Mouse (Mus musculus) adrenal gland, adult 18-20 months (tissue): ENCODE results near the gene Znhit3. TPM values are rescaled to one million over a fixed set of nuclear protein-coding genes. Genes with fewer than 3 reads are reported as not detected.
"Not testable (repeated sequence)": the region's sequence is repeated elsewhere in the genome, so short reads cannot be mapped to it uniquely, and the experiment has no call there.

Experiments used
- DNase-seq, 2 experiments: peaks; one replicate each; pipeline ENCODE4 v3.0.0; 2021 to 2022; ENCODE audit warnings: low spot score in 2 of 2
- microRNA-seq, 2 experiments: library from miRNA; unstranded; fragments of <30 nt; microRNA quantifications; one replicate each; pipeline ENCODE4 v1.2.0; 2021; ENCODE audit warnings: borderline number of aligned reads in 2 of 2
- total RNA-seq, 2 experiments: library from RNA; stranded (reverse); gene quantifications; 1 replicate in 1 of 2; 2 replicates in 1 of 2; pipeline ENCODE4 v1.2.3; 2021

Gene Znhit3
- total RNA-seq, 2 experiments from 2014 or later = 8.8 to 9.9 TPM

DNA sequence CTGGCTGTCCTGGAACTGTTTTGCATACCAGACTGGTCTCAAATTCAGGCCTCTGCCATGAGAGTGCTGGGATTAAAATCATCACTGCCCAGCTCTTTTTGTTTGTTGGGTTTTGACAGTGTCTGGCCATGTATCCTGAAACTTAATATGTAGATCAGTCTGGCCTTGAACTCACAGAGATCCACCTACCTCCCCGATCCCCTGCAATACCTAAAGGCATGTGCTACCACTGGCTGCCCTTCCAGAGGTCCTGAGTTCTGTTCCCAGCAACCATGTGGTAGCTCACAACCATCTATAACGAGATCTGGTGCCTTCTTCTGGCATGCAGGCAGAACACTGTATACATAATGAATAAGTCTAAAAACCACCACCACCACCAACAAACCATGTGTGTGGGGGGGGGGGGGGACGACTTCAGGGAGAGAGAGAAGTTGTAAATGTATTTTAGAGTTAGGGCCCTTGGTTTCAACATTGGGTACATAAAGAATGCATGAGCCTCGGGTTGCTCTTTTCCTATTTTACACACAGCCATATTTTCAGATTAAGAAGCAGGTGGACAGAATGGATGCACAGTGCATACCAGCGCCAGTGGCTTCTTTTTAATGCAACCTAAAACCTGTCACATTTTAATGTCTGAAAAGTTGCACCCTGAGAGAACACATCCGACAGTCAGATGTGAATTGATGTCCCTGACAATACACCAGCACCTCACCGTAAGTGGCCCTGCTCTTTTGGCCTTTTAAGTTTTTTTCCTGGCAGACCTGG is 37.0 kb downstream of the Znhit3 start:
- DNase-seq = no peak

DNA sequence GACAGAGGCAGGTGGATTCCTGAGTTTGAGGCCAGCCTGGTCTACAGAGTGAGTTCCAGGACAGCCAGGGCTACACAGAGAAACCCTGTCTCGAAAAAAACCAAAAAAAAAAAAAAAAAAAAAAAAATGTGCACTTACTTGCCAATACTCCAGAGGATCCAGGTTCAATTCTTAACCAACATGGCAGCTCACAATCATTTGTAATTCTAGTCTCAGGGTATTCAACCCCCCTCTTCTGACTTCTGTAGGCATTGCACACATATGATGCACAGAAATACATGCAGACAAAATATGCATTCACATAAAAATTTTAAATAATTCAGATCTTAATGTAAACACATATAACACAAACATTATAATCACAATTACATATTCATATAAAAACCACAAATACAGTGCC is 40.1 kb downstream of the Znhit3 start:
- not testable (repeated sequence) for DNase-seq

DNA sequence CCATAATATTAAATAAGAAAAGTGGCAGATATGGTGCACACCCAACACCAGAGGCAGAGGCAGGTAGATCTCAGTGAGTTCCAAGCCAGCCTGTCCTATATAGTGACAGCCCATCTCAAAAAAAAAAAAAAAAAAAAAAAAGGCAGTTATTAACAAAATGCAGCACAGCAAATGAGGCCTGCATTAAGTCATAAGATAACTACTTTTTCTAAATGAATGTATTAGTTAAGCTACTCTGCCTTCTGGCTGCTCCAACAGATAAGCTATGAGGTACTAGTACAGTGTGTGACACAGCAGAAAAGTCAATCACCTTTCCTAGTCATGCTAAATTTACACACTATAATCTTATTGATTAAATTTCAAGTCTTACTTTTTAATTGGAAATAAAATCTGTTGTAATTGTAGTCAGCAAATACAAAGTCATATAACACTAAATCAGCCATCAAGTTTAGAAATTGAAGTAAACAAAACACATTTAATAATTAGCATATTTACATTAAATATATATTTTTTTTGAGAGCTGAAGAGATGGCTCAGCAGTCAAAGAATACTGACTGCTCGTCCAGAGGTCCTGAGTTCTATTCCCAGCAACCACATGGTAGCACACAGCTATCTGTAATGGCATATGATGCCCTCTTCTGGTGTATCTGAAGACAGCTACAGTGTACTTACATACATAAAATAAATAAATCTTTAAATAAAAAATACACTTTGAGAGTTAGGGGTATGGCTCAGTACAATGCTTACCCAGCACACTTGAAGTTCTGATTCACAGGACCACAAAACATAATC is 42.9 kb downstream of the Znhit3 start:
- no peak for DNase-seq

- DNase-seq = no peak
These were observed 44.6 kb downstream of the Znhit3 start for GRCm38 (mm10) chr11:84871548-84872069.

DNA sequence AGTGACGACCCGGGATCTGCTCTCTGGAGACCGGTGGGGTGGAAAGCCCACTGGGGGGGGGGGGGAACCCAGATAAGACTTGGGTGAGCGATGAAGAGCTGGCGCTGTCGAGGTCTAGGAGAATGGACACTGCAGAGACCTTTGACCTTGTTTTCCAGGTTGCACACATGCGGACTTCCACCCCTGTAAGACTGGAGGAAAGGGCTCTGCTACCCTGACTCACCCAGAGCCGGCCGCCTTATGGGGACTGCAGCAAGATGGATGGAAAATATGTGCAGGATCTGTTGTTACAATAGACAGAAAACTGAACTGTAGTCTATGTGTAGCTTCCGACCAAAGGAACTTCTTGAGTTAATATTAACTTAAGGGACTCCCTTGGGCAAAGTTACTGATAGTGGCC is 45.1 kb downstream of the Znhit3 start:
- no peak for DNase-seq

GRCm38 (mm10) chr11:84870337-84871043 is 45.7 kb downstream of the Znhit3 start, which contains the start of gene Ggnbp2:
Gene Ggnbp2 (minus strand): TSS chr11:84870817.
- peak; percentile 93 to 94 for DNase-seq

DNA sequence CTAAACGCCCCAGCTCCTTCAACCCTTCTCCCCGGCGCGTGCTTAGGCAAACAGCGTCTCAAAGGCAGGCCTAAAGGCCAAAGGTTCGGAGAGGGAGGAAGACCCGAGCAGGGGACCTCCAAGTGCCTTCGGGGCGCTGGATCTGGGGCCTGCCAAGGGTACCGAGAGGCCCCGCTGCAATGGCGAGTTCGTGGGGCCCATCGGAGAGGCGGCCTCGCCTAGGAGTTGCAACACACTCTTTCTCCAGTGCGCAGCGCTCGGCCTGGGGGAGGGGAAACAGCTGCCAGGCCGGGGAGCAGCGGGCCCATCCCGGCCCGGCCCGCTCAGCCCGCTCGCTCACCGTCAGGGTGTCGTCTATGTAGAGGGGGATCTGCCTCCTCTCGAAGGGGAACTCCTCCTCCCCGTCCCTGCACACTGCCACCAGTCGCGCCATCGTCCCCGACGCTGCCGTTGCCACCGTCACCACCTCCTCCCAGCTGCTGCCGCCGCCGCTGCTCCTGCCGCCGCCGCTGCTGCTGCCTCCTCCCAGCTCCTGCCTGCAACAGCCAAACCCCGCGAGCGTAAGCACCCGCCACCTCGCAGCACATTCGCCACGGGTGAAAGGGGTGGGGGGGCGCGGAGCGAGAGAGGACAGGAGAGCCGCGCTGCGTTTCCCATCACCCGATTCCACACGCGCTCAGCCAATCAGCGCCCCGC is 46.5 kb downstream of the Znhit3 start:
- DNase-seq = peak; percentile 84 to 85

GRCm38 (mm10) chr11:84868786-84869259 is 47.3 kb downstream of the Znhit3 start:
- no peak for DNase-seq

DNA sequence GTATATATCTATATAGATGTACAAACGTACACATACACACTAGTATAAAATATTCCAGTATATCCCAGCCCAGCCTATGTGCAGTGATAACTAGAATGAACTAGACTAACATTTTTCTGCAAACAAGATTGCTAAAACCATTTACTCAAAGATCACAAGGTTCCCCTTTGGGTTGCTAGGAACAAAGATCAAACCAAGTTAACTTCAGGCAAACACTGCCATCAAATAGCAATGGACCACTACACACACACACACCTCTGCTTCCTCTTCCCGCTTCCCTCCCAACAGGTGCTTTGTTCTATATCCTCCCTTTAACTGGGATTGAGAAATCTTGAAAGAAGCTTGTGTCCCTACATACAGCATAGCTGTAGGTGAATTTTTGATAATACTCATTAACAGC is 48.6 kb downstream of the Znhit3 start:
- DNase-seq = no peak

DNA sequence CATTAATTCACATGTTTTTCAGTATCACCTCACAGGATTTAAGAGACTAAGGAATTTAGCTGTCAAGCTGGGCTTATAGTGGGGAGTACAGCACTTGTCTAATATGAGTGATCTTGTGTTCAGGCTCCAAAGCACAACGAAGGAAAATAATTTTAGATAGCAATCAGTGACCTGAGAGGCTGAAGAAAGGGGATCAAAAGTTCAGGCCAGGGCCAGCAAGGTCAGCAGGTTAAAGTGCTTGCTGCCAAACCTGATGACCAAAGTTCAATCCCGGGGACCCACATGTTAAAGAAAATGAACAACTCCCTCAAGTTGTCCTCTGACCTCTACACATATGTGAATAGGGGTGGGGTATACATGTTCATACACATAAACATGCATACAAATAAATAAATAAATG is 50.9 kb downstream of the Znhit3 start:
- DNase-seq = no peak

Small RNA genes within 50 kb of the gene (microRNA-seq; reads per million reads assigned to microRNA genes)
- 0 reads per million in 2 experiments for gene Gm23564

Other genes with a start within 250 kb of the Znhit3 start
- gene Mrm1, start 96.9 kb downstream of the Znhit3 start, total RNA-seq = 10 to 100 TPM; 14.2 to 22.6 TPM
- 10 to 100 TPM; 41.5 to 53.6 TPM for gene Dhrs11, start 87.4 kb downstream of the Znhit3 start, total RNA-seq
- 10 to 100 TPM; 75.4 to 83.9 TPM for gene Ggnbp2, start 45.5 kb downstream of the Znhit3 start, total RNA-seq
- gene Myo19, start 36.2 kb downstream of the Znhit3 start, total RNA-seq = 10 to 100 TPM in 1 of 2 experiments, 1 to 10 TPM in 1; 9.4 to 11.6 TPM
- gene Pigw, start 36.1 kb downstream of the Znhit3 start, total RNA-seq = 1 to 10 TPM; 7.7 to 7.9 TPM
- 1 to 10 TPM; 3.5 to 4.9 TPM for gene Car4, start 41.4 kb upstream of the Znhit3 start, total RNA-seq
- 10 to 100 TPM; 30.8 to 44.2 TPM for gene Usp32, start 223.8 kb upstream of the Znhit3 start, total RNA-seq